Mouse (Mus musculus): ENCODE results near the gene Olfr275. TPM values are rescaled to one million over a fixed set of nuclear protein-coding genes. Genes with fewer than 3 reads are reported as not detected.
"Not testable (repeated sequence)": the region's sequence is repeated elsewhere in the genome, so short reads cannot be mapped to it uniquely, and the experiment has no call there.

Gene Olfr275
- not detected in 2 replicates for polyA plus RNA-seq (2012; ENCODE audit: insufficient read depth, low replicate concordance)

- no peaks in the 10 kb centered on the region for H3K36me3 ChIP-seq (replicated peaks; ENCODE audit: low read length)
- H3K4me1 ChIP-seq: no peaks in the 10 kb centered on the region
- TF ChIP-seq GATA1 (IDR thresholded peaks at IDR 0.05; ENCODE audit: borderline replicate concordance, low read length): no peak
- no peak for TF ChIP-seq FLI1 (IDR thresholded peaks at IDR 0.05; ENCODE audit: low read length)
- no peak within 1 kb of the TSS for H3K4me3 ChIP-seq (replicated peaks)
- H3K9me3 ChIP-seq: 0 out of 2 replicates have a peak, but pooled peaks cover 3% of the 10 kb centered on the region
- H3K27me3 ChIP-seq (replicated peaks): no peaks in the 10 kb centered on the region
These were observed at the start of gene Olfr275 for GRCm38 (mm10) chr4:52814304-52814703. Gene Olfr275 (plus strand): TSS chr4:52814604.

- no peak for TF ChIP-seq GATA1 (IDR thresholded peaks at IDR 0.05; ENCODE audit: borderline replicate concordance, low read length)
- TF ChIP-seq FLI1 (IDR thresholded peaks at IDR 0.05; ENCODE audit: low read length): no peak
- Histone ChIP-seq H3K4me1 (no peaks in the 10 kb centered on the region), H3K36me3 (replicated peaks; ENCODE audit: low read length) (no peaks in the 10 kb centered on the region), H3K27me3 (replicated peaks) (no peaks in the 10 kb centered on the region), H3K4me3 (replicated peaks) (no peak overlapping the region), H3K9me3 (no peaks in the 10 kb centered on the region)
These were observed 48.8 kb upstream of the Olfr275 start for GRCm38 (mm10) chr4:52765612-52766011.

GRCm38 (mm10) chr4:52772186-52772585 lies 42.2 kb upstream of the Olfr275 start:
- H3K9me3 ChIP-seq: no peaks in the 10 kb centered on the region
- TF ChIP-seq GATA1 (IDR thresholded peaks at IDR 0.05; ENCODE audit: borderline replicate concordance, low read length) (no peak), FLI1 (IDR thresholded peaks at IDR 0.05; ENCODE audit: low read length) (no peak)
- H3K4me1 ChIP-seq: no peaks in the 10 kb centered on the region
- no peaks in the 10 kb centered on the region for H3K27me3 ChIP-seq (replicated peaks)
- no peak overlapping the region for H3K4me3 ChIP-seq (replicated peaks)
- no peaks in the 10 kb centered on the region for H3K36me3 ChIP-seq (replicated peaks; ENCODE audit: low read length)

- Histone ChIP-seq H3K4me3 (replicated peaks) (no peak overlapping the region), H3K9me3 (no peaks in the 10 kb centered on the region), H3K4me1 (no peaks in the 10 kb centered on the region), H3K27me3 (replicated peaks) (no peaks in the 10 kb centered on the region), H3K36me3 (replicated peaks; ENCODE audit: low read length) (no peaks in the 10 kb centered on the region)
- TF ChIP-seq GATA1 (IDR thresholded peaks at IDR 0.05; ENCODE audit: borderline replicate concordance, low read length) (no peak), FLI1 (IDR thresholded peaks at IDR 0.05; ENCODE audit: low read length) (no peak)
These were observed 14.4 kb upstream of the Olfr275 start for GRCm38 (mm10) chr4:52800013-52800412.

GRCm38 (mm10) chr4:52811871-52812270 lies 2.5 kb upstream of the Olfr275 start:
- no peaks in the 10 kb centered on the region for H3K9me3 ChIP-seq
- H3K36me3 ChIP-seq (replicated peaks; ENCODE audit: low read length): no peaks in the 10 kb centered on the region
- H3K4me3 ChIP-seq (replicated peaks): no peak overlapping the region
- no peaks in the 10 kb centered on the region for H3K27me3 ChIP-seq (replicated peaks)
- no peak for TF ChIP-seq FLI1 (IDR thresholded peaks at IDR 0.05; ENCODE audit: low read length)
- no peak for TF ChIP-seq GATA1 (IDR thresholded peaks at IDR 0.05; ENCODE audit: borderline replicate concordance, low read length)
- no peaks in the 10 kb centered on the region for H3K4me1 ChIP-seq

GRCm38 (mm10) chr4:52821375-52821774 lies 7.0 kb downstream of the Olfr275 start:
- Histone ChIP-seq H3K4me1 (no peaks in the 10 kb centered on the region), H3K27me3 (replicated peaks) (no peaks in the 10 kb centered on the region), H3K36me3 (replicated peaks; ENCODE audit: low read length) (no peaks in the 10 kb centered on the region), H3K4me3 (replicated peaks) (no peak overlapping the region), H3K9me3 (peaks cover 14% of the 10 kb centered on the region)
- TF ChIP-seq FLI1 (IDR thresholded peaks at IDR 0.05; ENCODE audit: low read length): no peak
- TF ChIP-seq GATA1 (IDR thresholded peaks at IDR 0.05; ENCODE audit: borderline replicate concordance, low read length): no peak

GRCm38 (mm10) chr4:52845411-52845810 lies 31.0 kb downstream of the Olfr275 start:
- H3K27me3 ChIP-seq (replicated peaks); H3K4me3 ChIP-seq (replicated peaks): not testable (repeated sequence)

GRCm38 (mm10) chr4:52849039-52849635 lies 34.7 kb downstream of the Olfr275 start:
- no peaks in the 10 kb centered on the region for H3K27me3 ChIP-seq (replicated peaks)
- no peak for TF ChIP-seq GATA1 (IDR thresholded peaks at IDR 0.05; ENCODE audit: borderline replicate concordance, low read length)
- TF ChIP-seq FLI1 (IDR thresholded peaks at IDR 0.05; ENCODE audit: low read length): no peak
- no peaks in the 10 kb centered on the region for H3K4me1 ChIP-seq
- no peak overlapping the region for H3K4me3 ChIP-seq (replicated peaks)
- H3K36me3 ChIP-seq (replicated peaks; ENCODE audit: low read length): no peaks in the 10 kb centered on the region
- peaks cover 5% of the 10 kb centered on the region; the same call in 1 of the 2 replicates for H3K9me3 ChIP-seq

More at GRCm38 (mm10) chr4:52845411-52845810, 31.0 kb downstream of the Olfr275 start:
- not testable (repeated sequence) for H3K9me3 ChIP-seq; H3K4me1 ChIP-seq; H3K36me3 ChIP-seq (replicated peaks; ENCODE audit: low read length)

GRCm38 (mm10) chr4:52849672-52850071 lies 35.3 kb downstream of the Olfr275 start:
- no peaks in the 10 kb centered on the region for H3K27me3 ChIP-seq (replicated peaks)
- H3K4me1 ChIP-seq: no peaks in the 10 kb centered on the region
- H3K4me3 ChIP-seq (replicated peaks): no peak overlapping the region
- no peaks in the 10 kb centered on the region for H3K36me3 ChIP-seq (replicated peaks; ENCODE audit: low read length)
- TF ChIP-seq FLI1 (IDR thresholded peaks at IDR 0.05; ENCODE audit: low read length): no peak
- no peak for TF ChIP-seq GATA1 (IDR thresholded peaks at IDR 0.05; ENCODE audit: borderline replicate concordance, low read length)
- H3K9me3 ChIP-seq: peaks cover 5% of the 10 kb centered on the region; the same call in 1 of the 2 replicates

- Histone ChIP-seq H3K27me3 (replicated peaks) (no peaks in the 10 kb centered on the region), H3K9me3 (peaks cover 10% of the 10 kb centered on the region; the same call in 1 of the 2 replicates), H3K4me3 (replicated peaks) (no peak within 1 kb of the TSS), H3K4me1 (no peaks in the 10 kb centered on the region), H3K36me3 (replicated peaks; ENCODE audit: low read length) (no peaks in the 10 kb centered on the region)
- TF ChIP-seq FLI1 (IDR thresholded peaks at IDR 0.05; ENCODE audit: low read length): no peak
- no peak for TF ChIP-seq GATA1 (IDR thresholded peaks at IDR 0.05; ENCODE audit: borderline replicate concordance, low read length)
These were observed 44.7 kb downstream of the Olfr275 start, which contains the start of gene Olfr273 for GRCm38 (mm10) chr4:52859136-52859535. Gene Olfr273 (minus strand): TSS chr4:52859236.
